Mouse (Mus musculus): Measurements from ENCODE around the gene Pex12.

GRCm38 (mm10) chr11:83276251-83276650, 26.1 kb downstream of the Pex12 start:
- TF ChIP-seq CTCF (IDR thresholded peaks at IDR 0.05; ENCODE audit: extremely low read depth, insufficient read depth, low read length) (no peak), POLR2A (IDR thresholded peaks at IDR 0.05; ENCODE audit: extremely low read depth, insufficient read depth, low read length) (no peak)
